Mouse (Mus musculus): ENCODE measurements at regions not wholly inside any gene's neighbourhood (a gene's known extent, or its start where the extent isn't known, plus 50 kb on each side); places are given as distances from the start of the nearest gene placed in this dataset.

DNA sequence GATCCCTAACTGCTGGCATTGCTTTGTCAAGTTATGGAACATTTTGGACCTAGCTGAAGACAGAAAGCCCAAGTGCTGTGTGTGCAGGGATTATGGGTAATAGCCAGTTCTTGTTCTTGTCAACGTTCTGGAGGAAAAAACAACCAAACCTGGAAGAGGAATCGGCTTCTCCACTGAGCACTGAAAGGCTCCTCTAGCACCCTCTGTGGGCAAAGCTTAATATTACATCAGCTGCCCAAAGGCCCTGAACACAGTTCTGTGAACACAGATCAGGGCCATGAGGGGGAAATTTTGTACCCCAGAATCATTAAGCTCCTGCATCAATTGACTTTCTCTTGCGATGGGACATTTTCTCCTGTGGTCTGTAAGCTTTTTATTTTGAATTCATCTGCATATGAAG lies 112.9 kb upstream of the Map3k7 start:
- Histone ChIP-seq H3K4me3 (no peak overlapping the region), H3K27ac (replicated peaks) (no peak overlapping the region), H3K36me3 (replicated peaks) (no peaks in the 10 kb centered on the region), H3K9me3 (no peaks in the 10 kb centered on the region), H3K4me1 (no peaks in the 10 kb centered on the region), H3K27me3 (replicated peaks; ENCODE audit: low read depth, poor library complexity, severe bottlenecking) (no peaks in the 10 kb centered on the region)
- DNase-seq (ENCODE audit: low spot score): peak; percentile 30
- 48% methylated on average over 3 of the region's 3 CpGs for WGBS

DNA sequence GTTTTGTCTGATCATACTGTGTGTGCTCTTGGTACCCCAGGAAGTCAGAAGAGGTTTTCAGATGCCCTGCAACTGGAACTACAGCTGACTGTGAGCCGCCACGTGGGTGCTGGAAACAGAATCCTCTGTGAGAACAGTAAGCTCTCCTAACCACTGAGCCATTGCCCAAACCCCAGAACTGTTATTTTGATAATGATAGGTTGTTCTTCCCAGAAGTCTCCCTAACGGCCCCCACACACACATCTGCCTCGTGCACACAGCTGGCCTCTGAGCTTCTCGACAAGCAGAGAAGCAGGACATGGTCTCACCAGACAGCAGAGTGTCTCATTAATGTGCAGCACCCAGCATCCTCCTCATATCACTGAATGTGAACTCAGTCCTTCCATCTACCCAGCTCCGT lies 110.0 kb upstream of the Map3k7 start:
- H3K4me1 ChIP-seq: no peaks in the 10 kb centered on the region
- H3K36me3 ChIP-seq (replicated peaks): no peaks in the 10 kb centered on the region
- DNase-seq (ENCODE audit: low spot score): no peak
- no peak overlapping the region for H3K27ac ChIP-seq (replicated peaks)
- no peaks in the 10 kb centered on the region for H3K9me3 ChIP-seq
- H3K4me3 ChIP-seq: no peak overlapping the region
- 82% methylated on average over 6 of the region's 6 CpGs for WGBS
- H3K27me3 ChIP-seq (replicated peaks; ENCODE audit: low read depth, poor library complexity, severe bottlenecking): no peaks in the 10 kb centered on the region

DNA sequence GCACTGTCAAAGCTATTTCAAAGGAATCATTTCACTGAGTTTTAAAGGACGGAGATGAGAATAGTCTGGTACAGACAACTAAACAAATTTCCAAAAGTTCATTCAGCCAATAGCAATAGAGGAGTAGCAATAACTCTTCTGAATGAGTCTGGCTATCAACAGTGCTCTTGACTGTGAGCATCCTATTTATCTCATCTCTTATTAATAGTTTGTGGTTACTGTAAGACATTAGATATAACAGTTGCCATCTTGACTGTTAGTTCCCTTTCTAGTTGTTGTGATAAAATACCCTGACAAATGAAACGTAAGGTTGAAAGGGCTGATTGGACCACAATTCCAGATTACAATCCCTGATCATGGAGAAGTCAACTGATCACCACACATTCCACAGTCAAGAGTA lies 103.5 kb upstream of the Map3k7 start:
- no peak overlapping the region for H3K27ac ChIP-seq (replicated peaks)
- WGBS: 89% methylated on average over 2 of the region's 2 CpGs

DNA sequence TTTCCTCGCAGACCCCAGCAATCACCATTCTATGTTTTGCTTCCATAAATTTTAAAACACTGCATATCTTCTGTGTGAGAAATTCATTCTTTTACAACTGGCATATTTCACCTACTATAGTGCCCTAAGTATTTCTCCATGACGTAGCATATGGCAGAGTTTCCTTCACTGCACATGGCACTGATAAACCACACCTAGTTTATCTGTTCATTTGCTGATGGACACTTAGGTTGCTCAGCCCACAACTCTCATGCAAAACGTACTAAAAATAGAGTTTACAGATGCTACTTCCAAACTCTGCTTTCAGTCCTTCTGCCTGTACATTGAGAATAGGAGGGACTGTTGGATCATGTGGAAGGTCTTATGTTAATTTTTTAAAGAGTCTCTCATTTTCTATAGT lies 102.7 kb upstream of the Map3k7 start:
- no peaks in the 10 kb centered on the region for H3K4me1 ChIP-seq
- no peak overlapping the region for H3K4me3 ChIP-seq
- H3K36me3 ChIP-seq (replicated peaks): no peaks in the 10 kb centered on the region
- no peak overlapping the region for H3K27ac ChIP-seq (replicated peaks)
- 86% methylated on average over 3 of the region's 3 CpGs for WGBS
- no peak for DNase-seq (ENCODE audit: low spot score)
- no peaks in the 10 kb centered on the region for H3K9me3 ChIP-seq
- H3K27me3 ChIP-seq (replicated peaks; ENCODE audit: low read depth, poor library complexity, severe bottlenecking): no peaks in the 10 kb centered on the region

More for the DNA sequence above, 103.5 kb upstream of the Map3k7 start:
- Histone ChIP-seq H3K4me1 (no peaks in the 10 kb centered on the region), H3K9me3 (no peaks in the 10 kb centered on the region), H3K36me3 (replicated peaks) (no peaks in the 10 kb centered on the region), H3K27me3 (replicated peaks; ENCODE audit: low read depth, poor library complexity, severe bottlenecking) (no peaks in the 10 kb centered on the region), H3K4me3 (no peak overlapping the region)
- no peak for DNase-seq (ENCODE audit: low spot score)

DNA sequence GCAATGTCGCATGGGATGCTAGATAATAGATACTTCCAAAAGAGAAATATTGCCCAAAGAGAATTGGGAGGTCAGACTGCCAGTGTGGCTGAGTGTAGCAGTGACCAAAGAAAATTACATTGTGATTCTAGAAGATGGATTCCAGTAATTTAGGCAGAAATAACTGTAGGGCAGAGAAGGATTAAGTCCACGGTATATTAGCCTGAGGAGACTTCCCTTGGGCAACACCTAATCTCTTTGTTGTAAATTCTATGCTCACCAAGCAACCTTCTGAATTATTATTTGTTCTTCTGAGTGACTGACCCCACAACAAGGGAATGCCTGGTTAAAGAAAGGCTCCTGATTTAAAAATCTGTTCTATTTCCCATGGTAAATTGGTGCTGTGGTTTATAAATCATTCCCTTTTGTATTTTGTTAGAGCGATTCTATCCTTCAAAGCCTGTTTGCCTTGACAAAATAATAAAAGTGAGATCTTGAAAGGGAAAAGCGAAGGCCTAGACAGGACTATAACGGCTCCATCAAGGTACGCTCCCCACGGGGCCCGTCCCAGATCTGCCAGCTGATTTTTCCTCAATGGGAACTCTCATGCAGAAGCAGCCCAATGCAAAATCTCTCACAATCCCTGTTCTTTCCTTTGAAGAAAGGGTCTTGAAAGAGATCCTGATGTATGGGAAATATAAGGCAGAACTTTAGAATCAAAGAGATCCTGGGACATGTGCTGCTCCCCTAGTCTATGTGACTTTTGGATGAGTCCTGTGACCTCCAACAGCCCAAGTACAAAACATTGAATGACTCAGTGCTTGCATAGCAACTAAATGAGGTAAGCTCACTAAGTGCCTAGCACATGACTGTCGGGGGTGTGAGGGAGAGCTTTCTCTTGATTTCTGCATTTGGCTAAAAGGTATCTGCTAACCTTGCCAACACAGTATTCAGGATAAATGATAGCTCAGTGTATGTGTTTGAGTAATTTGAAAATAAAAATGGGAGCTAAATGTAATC lies 90.6 kb upstream of the Map3k7 start:
- no peaks in the 10 kb centered on the region for H3K36me3 ChIP-seq (replicated peaks)
- WGBS: 79% methylated on average over 9 of the region's 9 CpGs
- DNase-seq (ENCODE audit: low spot score): no peak
- no peaks in the 10 kb centered on the region for H3K27me3 ChIP-seq (replicated peaks; ENCODE audit: low read depth, poor library complexity, severe bottlenecking)
- peaks cover 10% of the 10 kb centered on the region for H3K4me1 ChIP-seq
- H3K27ac ChIP-seq (replicated peaks): no peak overlapping the region
- no peak overlapping the region for H3K4me3 ChIP-seq
- H3K9me3 ChIP-seq: no peaks in the 10 kb centered on the region

DNA sequence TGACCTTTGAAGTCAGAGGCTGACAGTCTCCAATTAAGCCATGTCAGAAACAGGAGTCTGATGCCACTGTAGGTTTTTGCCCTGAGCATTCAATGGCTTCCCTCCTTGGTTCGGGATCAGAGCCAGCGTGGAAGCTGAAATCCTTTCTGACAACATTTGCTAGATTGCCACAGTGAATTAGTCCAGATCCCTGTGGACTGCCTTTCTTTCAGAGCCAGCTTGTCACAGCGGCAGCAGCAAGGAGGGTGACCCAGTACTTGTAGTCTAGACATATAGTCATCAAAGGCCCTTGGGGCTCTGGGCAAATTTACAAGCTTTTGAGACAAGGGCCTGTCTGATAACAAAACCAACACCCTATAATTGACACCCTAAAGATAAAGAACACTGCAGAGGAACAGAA lies 86.5 kb upstream of the Map3k7 start:
- no peak overlapping the region for H3K4me3 ChIP-seq
- peaks cover 19% of the 10 kb centered on the region for H3K4me1 ChIP-seq
- no peaks in the 10 kb centered on the region for H3K9me3 ChIP-seq
- H3K27me3 ChIP-seq (replicated peaks; ENCODE audit: low read depth, poor library complexity, severe bottlenecking): no peaks in the 10 kb centered on the region
- WGBS: 17% methylated on average over 3 of the region's 3 CpGs
- no peaks in the 10 kb centered on the region for H3K36me3 ChIP-seq (replicated peaks)
- DNase-seq (ENCODE audit: low spot score): no peak
- no peak overlapping the region for H3K27ac ChIP-seq (replicated peaks)

DNA sequence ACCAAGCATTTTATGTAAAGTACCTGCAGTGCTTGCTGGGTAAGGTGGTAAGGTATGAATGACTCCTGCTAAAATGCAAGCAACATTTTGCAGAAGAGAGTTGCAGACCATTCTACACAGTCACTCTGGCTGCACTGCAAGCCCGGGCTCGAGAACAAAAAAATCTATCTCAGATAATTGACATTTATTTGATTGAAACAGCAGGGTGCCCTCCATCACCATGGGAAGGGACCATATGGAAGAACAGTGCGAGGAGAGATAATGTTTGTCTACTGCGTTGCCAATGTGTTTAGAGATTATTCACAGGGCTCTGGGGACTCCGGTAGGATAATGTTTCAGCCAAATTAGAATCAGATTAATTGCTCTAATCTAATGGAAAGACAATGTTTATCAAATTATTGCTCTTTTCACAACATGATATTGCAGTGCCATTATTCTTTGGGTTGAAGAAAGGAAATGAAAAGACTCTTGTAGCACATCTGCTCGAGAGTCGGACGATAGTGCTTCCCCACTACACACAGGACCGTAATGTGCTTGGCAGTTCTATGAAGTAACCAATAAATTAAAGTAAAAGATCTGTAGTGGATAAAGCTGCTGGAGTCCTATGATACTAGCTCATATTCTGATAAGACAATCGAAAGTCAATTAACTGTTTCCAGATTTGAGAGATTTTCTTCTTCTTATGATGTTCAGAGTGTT lies 85.3 kb upstream of the Map3k7 start:
- DNase-seq (ENCODE audit: low spot score): no peak
- H3K9me3 ChIP-seq: no peaks in the 10 kb centered on the region
- no peaks in the 10 kb centered on the region for H3K36me3 ChIP-seq (replicated peaks)
- H3K27ac ChIP-seq (replicated peaks): no peak overlapping the region
- 73% methylated on average over 10 of the region's 10 CpGs for WGBS
- H3K4me1 ChIP-seq: peaks cover 19% of the 10 kb centered on the region
- no peaks in the 10 kb centered on the region for H3K27me3 ChIP-seq (replicated peaks; ENCODE audit: low read depth, poor library complexity, severe bottlenecking)
- no peak overlapping the region for H3K4me3 ChIP-seq

DNA sequence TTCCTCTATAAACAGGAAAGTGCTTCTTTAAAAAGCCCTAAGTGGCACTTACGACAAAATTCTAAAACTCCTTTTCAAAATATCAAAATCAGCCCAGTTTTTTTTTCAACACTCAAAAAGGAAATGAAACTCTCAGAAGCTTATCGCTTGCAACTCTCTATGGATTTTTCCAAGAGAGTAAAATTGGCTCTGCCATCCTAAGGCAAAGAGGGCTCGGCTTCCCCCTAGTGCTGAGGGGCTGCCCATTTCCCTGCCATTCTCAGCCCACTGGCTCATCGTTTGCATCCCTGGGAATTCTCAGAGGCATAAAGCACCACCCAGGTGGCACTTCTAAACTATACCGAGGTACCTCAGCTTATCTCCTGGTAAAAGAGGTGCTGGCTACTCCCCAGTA lies 84.7 kb upstream of the Map3k7 start:
- no peak for DNase-seq (ENCODE audit: low spot score)
- Histone ChIP-seq H3K9me3 (no peaks in the 10 kb centered on the region), H3K4me1 (peaks cover 19% of the 10 kb centered on the region), H3K36me3 (replicated peaks) (no peaks in the 10 kb centered on the region), H3K27ac (replicated peaks) (no peak overlapping the region), H3K4me3 (no peak overlapping the region), H3K27me3 (replicated peaks; ENCODE audit: low read depth, poor library complexity, severe bottlenecking) (no peaks in the 10 kb centered on the region)
- WGBS: 65% methylated on average over 5 of the region's 5 CpGs

DNA sequence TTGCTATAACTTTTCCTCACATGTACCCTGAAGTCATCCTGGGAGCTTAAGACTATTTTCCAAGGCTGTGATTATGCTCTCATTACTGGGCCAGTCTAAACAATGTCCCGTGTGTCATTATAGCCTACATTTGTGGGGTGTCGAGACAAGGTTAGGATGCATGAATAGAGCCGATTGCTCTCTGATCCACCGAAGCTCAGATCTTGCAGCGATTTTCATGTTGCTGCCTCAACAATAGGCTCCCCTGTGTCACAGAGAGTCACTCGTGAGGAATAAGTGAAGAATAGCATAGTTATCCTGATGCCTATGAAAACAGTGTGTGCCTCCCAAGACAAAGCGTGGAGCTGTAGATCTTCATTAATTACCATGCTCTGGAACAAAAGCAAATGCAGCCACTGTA lies 83.7 kb upstream of the Map3k7 start:
- no peak overlapping the region for H3K27ac ChIP-seq (replicated peaks)
- peaks cover 19% of the 10 kb centered on the region for H3K4me1 ChIP-seq
- H3K36me3 ChIP-seq (replicated peaks): no peaks in the 10 kb centered on the region
- no peaks in the 10 kb centered on the region for H3K27me3 ChIP-seq (replicated peaks; ENCODE audit: low read depth, poor library complexity, severe bottlenecking)
- no peaks in the 10 kb centered on the region for H3K9me3 ChIP-seq
- 55% methylated on average over 7 of the region's 7 CpGs for WGBS
- no peak for DNase-seq (ENCODE audit: low spot score)
- no peak overlapping the region for H3K4me3 ChIP-seq

DNA sequence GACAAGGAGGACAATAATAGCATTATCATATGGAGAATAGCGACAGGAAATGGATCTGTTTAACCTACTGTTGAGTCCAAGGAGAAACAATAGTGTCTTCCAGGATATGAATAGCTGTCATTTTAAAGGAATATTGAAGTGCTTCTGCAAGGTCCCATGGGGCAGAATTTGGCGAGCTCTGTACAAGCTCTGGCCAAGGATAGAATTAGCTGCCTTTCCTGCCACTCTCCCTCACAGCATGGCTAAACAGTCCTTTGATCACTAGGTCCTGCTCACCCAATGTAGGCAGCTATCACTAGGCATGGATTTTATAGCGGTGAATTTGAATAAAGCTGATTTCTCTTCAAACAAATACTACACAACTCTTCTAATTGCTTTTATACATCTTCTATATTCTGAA lies 74.2 kb upstream of the Map3k7 start:
- Histone ChIP-seq H3K9me3 (no peaks in the 10 kb centered on the region), H3K4me1 (no peaks in the 10 kb centered on the region), H3K4me3 (no peak overlapping the region), H3K36me3 (replicated peaks) (no peaks in the 10 kb centered on the region), H3K27me3 (replicated peaks; ENCODE audit: low read depth, poor library complexity, severe bottlenecking) (no peaks in the 10 kb centered on the region), H3K27ac (replicated peaks) (no peak overlapping the region)
- 62% methylated on average over 3 of the region's 3 CpGs for WGBS
- no peak for DNase-seq (ENCODE audit: low spot score)

DNA sequence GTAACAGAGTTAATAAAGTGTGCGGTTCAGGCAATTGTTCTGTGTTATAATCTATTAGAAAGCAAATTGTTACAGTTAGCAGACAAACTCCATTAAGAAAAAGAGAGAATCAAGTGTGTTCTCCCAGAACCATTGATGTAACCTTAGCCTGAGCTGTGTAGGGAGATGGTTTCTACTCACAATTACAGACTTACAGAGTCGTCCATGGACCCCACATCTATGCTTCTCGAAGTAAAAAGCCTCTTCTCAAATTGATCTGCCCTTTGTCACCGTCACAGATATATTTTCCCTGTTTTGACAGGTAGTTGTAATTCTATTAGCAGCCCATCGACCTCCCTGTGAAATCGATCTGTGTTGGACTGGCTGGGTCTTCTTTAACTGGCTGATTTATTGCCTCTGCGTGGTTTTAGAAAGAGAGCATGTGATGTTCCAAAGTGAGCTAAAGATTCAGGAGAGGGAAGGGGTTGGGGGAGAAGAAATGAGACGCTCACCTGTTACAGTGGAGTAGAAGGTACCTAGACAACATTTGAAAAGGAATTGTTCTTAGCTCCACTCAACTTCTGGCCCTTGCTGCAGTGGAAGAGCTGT lies 54.7 kb upstream of the Map3k7 start:
- no peak overlapping the region for H3K4me3 ChIP-seq
- H3K27me3 ChIP-seq (replicated peaks; ENCODE audit: low read depth, poor library complexity, severe bottlenecking): no peaks in the 10 kb centered on the region
- DNase-seq (ENCODE audit: low spot score): no peak
- 79% methylated on average over 8 of the region's 8 CpGs for WGBS
- H3K27ac ChIP-seq (replicated peaks): no peak overlapping the region
- H3K36me3 ChIP-seq (replicated peaks): no peaks in the 10 kb centered on the region
- H3K9me3 ChIP-seq: no peaks in the 10 kb centered on the region
- peaks cover 7% of the 10 kb centered on the region; the same call in 1 of the 2 replicates for H3K4me1 ChIP-seq
